Comparison of ENCODE assay signal across 21 mouse cellular contexts in genomic region chr1:71696093-71696492, GRCm38 (mm10).
"Had no signal": no experiment of that assay in that cellular context is flagged by ENCODE, and none has a peak within 500 bp of the region (broad histone marks: within the 10 kb centered on the region; RNA-seq: fewer than 3 reads in every experiment).

No protein-coding gene starts in this region.

- H3K36me3 ChIP-seq: kidney, embryonic 15.5 days; limb, embryonic 12.5 days; limb, embryonic 15.5 days; midbrain, embryonic 12.5 days; midbrain, embryonic 15.5 days; neural tube, embryonic 12.5 days; neural tube, embryonic 15.5 days; stomach, embryonic 15.5 days had no signal

- H3K4me3 ChIP-seq: kidney, embryonic 15.5 days; limb, embryonic 12.5 days; limb, embryonic 15.5 days; midbrain, embryonic 12.5 days; midbrain, embryonic 15.5 days; neural tube, embryonic 12.5 days; neural tube, embryonic 15.5 days; stomach, embryonic 15.5 days had no signal

- H3K27me3 ChIP-seq: kidney, embryonic 15.5 days; limb, embryonic 12.5 days; limb, embryonic 15.5 days; midbrain, embryonic 12.5 days; midbrain, embryonic 15.5 days; neural tube, embryonic 12.5 days; neural tube, embryonic 15.5 days; stomach, embryonic 15.5 days had no signal

- H3K9ac ChIP-seq: kidney, embryonic 15.5 days; limb, embryonic 12.5 days; limb, embryonic 15.5 days; midbrain, embryonic 12.5 days; midbrain, embryonic 15.5 days; neural tube, embryonic 12.5 days; neural tube, embryonic 15.5 days; stomach, embryonic 15.5 days had no signal

- DNase-seq: kidney, adult 11 months; kidney, adult 8-10 months; kidney, postnatal 10 days; kidney, postnatal 36 days; layer of hippocampus, postnatal 36 days; left cerebral cortex, postnatal 4 days; lung, adult 2 months; lung, postnatal 14 days; right cerebral cortex, adult 18-20 months; right cerebral cortex, postnatal 14 days; spleen, adult 18-20 months; thymus, postnatal 36 days had no signal

- H3K27ac ChIP-seq: kidney, embryonic 15.5 days; limb, embryonic 12.5 days; limb, embryonic 15.5 days; macrophage; midbrain, embryonic 12.5 days; midbrain, embryonic 15.5 days; neural tube, embryonic 12.5 days; neural tube, embryonic 15.5 days; stomach, embryonic 15.5 days had no signal

- H3K9me3 ChIP-seq: kidney, embryonic 15.5 days; limb, embryonic 12.5 days; limb, embryonic 15.5 days; midbrain, embryonic 12.5 days; midbrain, embryonic 15.5 days; neural tube, embryonic 12.5 days; neural tube, embryonic 15.5 days; stomach, embryonic 15.5 days had no signal

- ATAC-seq: midbrain, embryonic 15.5 days had no signal

- H3K4me2 ChIP-seq: kidney, embryonic 15.5 days; limb, embryonic 12.5 days; limb, embryonic 15.5 days; midbrain, embryonic 12.5 days; midbrain, embryonic 15.5 days; neural tube, embryonic 12.5 days; neural tube, embryonic 15.5 days; stomach, embryonic 15.5 days had no signal

- H3K4me1 ChIP-seq: midbrain, embryonic 12.5 days; midbrain, embryonic 15.5 days; neural tube, embryonic 12.5 days; neural tube, embryonic 15.5 days; stomach, embryonic 15.5 days had no signal
